Comparison of ENCODE assay signal across 1 mouse cellular context in genomic region chr11:23667128-23667527, GRCm38 (mm10).
TF ChIP-seq lines count a peak whose summit lies in the region.

No protein-coding gene starts in this region.

TF ChIP-seq in CH12.LX, 34 proteins besides CTCF, POLR2A, EP300 and RAD21 (continued from another document):
- TF ChIP-seq MEF2A (IDR thresholded peaks at IDR 0.05; ENCODE audit: borderline replicate concordance, low read depth, low read length) (no peak), MYC (IDR thresholded peaks at IDR 0.05; ENCODE audit: low read depth, low read length) (peak; percentile 98), RCOR1 (conservative IDR thresholded peaks at IDR 0.05; ENCODE audit: low read depth, low read length) (no peak), ETS1 (conservative IDR thresholded peaks at IDR 0.05; ENCODE audit: low read depth, low read length) (no peak), TBP (conservative IDR thresholded peaks at IDR 0.05; ENCODE audit: low read depth, low read length) (0 out of 2 replicates have a peak, but pooled peaks have one; percentile 10), IRF4 (IDR thresholded peaks at IDR 0.05; ENCODE audit: low read depth, low read length) (no peak), ZMIZ1 (IDR thresholded peaks at IDR 0.05; ENCODE audit: low read depth, low read length) (no peak), HCFC1 (IDR thresholded peaks at IDR 0.05; ENCODE audit: low read depth, low read length) (no peak), MAZ (IDR thresholded peaks at IDR 0.05; ENCODE audit: low read depth, low read length) (no peak), E2F4 (IDR thresholded peaks at IDR 0.05; ENCODE audit: insufficient replicate concordance, low read depth, low read length) (no peak), MAFK (IDR thresholded peaks at IDR 0.05; ENCODE audit: insufficient replicate concordance, low read length) (no peak), ZKSCAN1 (IDR thresholded peaks at IDR 0.05; ENCODE audit: borderline replicate concordance, low read depth, low read length) (no peak), KAT2A (IDR thresholded peaks at IDR 0.05; ENCODE audit: insufficient replicate concordance, low read length) (no peak), CHD1 (IDR thresholded peaks at IDR 0.05; ENCODE audit: low read depth, low read length) (no peak), MAX (IDR thresholded peaks at IDR 0.05; ENCODE audit: low read length) (peak; percentile 94), UBTF (IDR thresholded peaks at IDR 0.05; ENCODE audit: low read depth, low read length) (no peak), POLR2AphosphoS2 (IDR thresholded peaks at IDR 0.05; ENCODE audit: low read depth, low read length) (no peak), NELFE (IDR thresholded peaks at IDR 0.05; ENCODE audit: low read depth, low read length) (no peak), CHD2 (IDR thresholded peaks at IDR 0.05; ENCODE audit: low read length) (no peak)
